Mouse (Mus musculus): Measurements from ENCODE around the gene Tnfrsf18. TPM values are rescaled to one million over a fixed set of nuclear protein-coding genes. Genes with fewer than 3 reads are reported as not detected.

The Tnfrsf18 gene
- total RNA-seq, 2 experiments from 2014 or later = 0.29 TPM; not detected in 1

- peak; percentile 45 for DNase-seq
Measured at GRCm38 (mm10) chr4:156077499-156078301, 51.7 kb downstream of the Tnfrsf18 start.

Small RNA genes lying within 50 kb of the gene (microRNA-seq; reads per million reads assigned to microRNA genes)
- gene Mir200a (6.3 to 7.9 reads per million in 2 experiments), gene Mir200b (35.4 to 95.0 reads per million in 2 experiments), gene Mir429 (42.5 to 53.4 reads per million in 2 experiments)

Other genes with a start within 250 kb of the Tnfrsf18 start
- gene Tmem88b, start 240.3 kb upstream of the Tnfrsf18 start, total RNA-seq (2021) = 1 to 10 TPM; 4.6 to 4.9 TPM
- gene Ankrd65, start 235.7 kb upstream of the Tnfrsf18 start, total RNA-seq (2021) = not detected
- 10 to 100 TPM; 78.1 to 95.5 TPM for gene Mrpl20, start 223.3 kb upstream of the Tnfrsf18 start, total RNA-seq (2021)
- 10 to 100 TPM; 58.2 to 59.4 TPM for gene Ccnl2, start 213.7 kb upstream of the Tnfrsf18 start, total RNA-seq (2021)
- 10 to 100 TPM; 78.9 to 84.2 TPM for gene Aurkaip1, start 194.9 kb upstream of the Tnfrsf18 start, total RNA-seq (2021)
- gene Mxra8, start 186.5 kb upstream of the Tnfrsf18 start, total RNA-seq (2021) = 10 to 100 TPM; 49.4 to 49.5 TPM
- 10 to 100 TPM; 32.8 to 33.2 TPM for gene Dvl1, start 178.8 kb upstream of the Tnfrsf18 start, total RNA-seq (2021)
- under 1 TPM; 0.14 to 0.20 TPM for gene Tas1r3, start 162.8 kb upstream of the Tnfrsf18 start, total RNA-seq (2021)
- gene Cptp, start 156.7 kb upstream of the Tnfrsf18 start, total RNA-seq (2021) = 10 to 100 TPM in 1 of 2 experiments, 1 to 10 TPM in 1; 6.6 to 11.2 TPM
- gene Ints11, start 156.6 kb upstream of the Tnfrsf18 start, total RNA-seq (2021) = 10 to 100 TPM; 16.0 to 19.2 TPM
- 10 to 100 TPM; 18.3 to 23.1 TPM for gene Pusl1, start 134.4 kb upstream of the Tnfrsf18 start, total RNA-seq (2021)
- gene Acap3, start 134.3 kb upstream of the Tnfrsf18 start, total RNA-seq (2021) = 10 to 100 TPM; 16.9 to 21.4 TPM
- gene Ube2j2, start 82.3 kb upstream of the Tnfrsf18 start, total RNA-seq (2021) = 10 to 100 TPM; 72.4 to 81.4 TPM
- 10 to 100 TPM; 14.7 to 15.2 TPM for gene C1qtnf12, start 63.8 kb upstream of the Tnfrsf18 start, total RNA-seq (2021)
- gene B3galt6, start 33.5 kb upstream of the Tnfrsf18 start, total RNA-seq (2021) = 1 to 10 TPM; 4.1 to 4.5 TPM
- gene Sdf4, start 33.3 kb upstream of the Tnfrsf18 start, total RNA-seq (2021) = 100 to 1,000 TPM; 107 to 109 TPM
- under 1 TPM; 0.34 to 0.62 TPM for gene Tnfrsf4, start 12.3 kb upstream of the Tnfrsf18 start, total RNA-seq (2021)
- gene Ttll10, start 33.2 kb downstream of the Tnfrsf18 start, total RNA-seq (2021) = under 1 TPM; 0.16 to 0.55 TPM
- 1 to 10 TPM; 7.3 to 9.4 TPM for gene 9430015G10Rik, start 83.8 kb downstream of the Tnfrsf18 start, total RNA-seq (2021)
- under 1 TPM in 1 of 2 experiments, not detected in 1; 0.25 TPM for gene Rnf223, start 104.3 kb downstream of the Tnfrsf18 start, total RNA-seq (2021)
- 100 to 1,000 TPM; 112 TPM for gene Agrn, start 171.3 kb downstream of the Tnfrsf18 start, total RNA-seq (2021)
- 1 to 10 TPM; 1.3 to 1.4 TPM for gene Isg15, start 174.7 kb downstream of the Tnfrsf18 start, total RNA-seq (2021)
- 1 to 10 TPM; 7.6 to 7.7 TPM for gene AW011738, start 177.1 kb downstream of the Tnfrsf18 start, total RNA-seq (2021)
- gene Perm1, start 189.7 kb downstream of the Tnfrsf18 start, total RNA-seq (2021) = 100 to 1,000 TPM in 1 of 2 experiments, 10 to 100 TPM in 1; 91.2 to 106 TPM
- gene Plekhn1, start 208.7 kb downstream of the Tnfrsf18 start, total RNA-seq (2021) = 10 to 100 TPM in 1 of 2 experiments, 1 to 10 TPM in 1; 9.1 to 10.2 TPM
- gene Noc2l, start 209.8 kb downstream of the Tnfrsf18 start, total RNA-seq (2021) = 10 to 100 TPM; 25.2 to 25.4 TPM
- under 1 TPM; 0.16 to 0.29 TPM for gene Samd11, start 229.5 kb downstream of the Tnfrsf18 start, total RNA-seq (2021)

Data from heart, postnatal 4 days (tissue).